Mouse (Mus musculus): ENCODE data around the gene Pik3r5.

Gene Pik3r5

DNA sequence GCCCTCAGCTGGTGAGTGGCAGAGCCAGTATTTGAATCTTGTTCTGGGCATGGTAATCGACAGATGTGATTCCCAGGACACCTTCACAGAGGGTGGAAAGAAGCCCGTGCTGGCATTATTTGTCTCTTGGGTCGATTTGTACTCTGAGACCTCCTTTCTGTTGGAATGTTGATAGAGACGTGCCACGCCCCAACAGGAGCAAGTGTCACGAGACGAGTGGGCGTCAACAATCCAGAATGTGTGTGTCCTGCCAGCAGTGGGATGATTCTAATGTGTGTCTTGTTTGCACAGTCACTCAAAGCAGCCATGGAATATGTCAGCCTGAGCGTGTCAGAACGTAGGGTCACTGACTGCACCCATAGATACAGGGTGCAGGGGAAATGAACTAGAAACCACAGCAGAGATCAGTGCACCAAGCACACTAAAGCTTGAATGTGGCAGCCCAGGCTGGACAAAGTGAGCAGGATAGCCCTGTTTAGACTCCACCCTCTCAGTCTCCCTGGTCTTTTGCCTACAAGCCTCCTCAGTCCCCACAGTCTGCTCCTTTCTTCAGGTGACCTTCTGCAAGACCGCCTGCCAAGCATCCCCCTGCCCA, 100.1 kb downstream of the Pik3r5 start:
- no peak for DNase-seq (ENCODE audit: low spot score)

DNA sequence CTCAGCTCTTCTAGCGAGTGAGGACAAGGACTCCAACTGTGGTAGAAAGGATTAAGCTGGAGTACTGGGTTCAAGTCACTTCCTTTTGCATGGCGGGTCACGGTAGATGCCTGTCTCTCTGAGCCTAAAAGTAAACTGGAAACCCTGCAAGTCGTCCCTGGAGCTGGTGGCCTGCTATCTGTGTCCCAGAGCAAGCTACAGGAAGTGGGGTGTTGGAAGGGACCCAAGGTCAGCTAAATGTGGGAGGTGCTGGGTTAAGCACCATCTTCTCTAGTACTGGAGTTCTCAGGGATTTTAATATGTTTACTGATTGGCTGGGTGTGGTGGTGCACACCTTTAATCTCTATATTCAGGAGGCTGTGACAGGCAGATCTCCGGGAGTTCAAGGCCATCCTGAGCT, 100.9 kb downstream of the Pik3r5 start:
- no peak for DNase-seq (ENCODE audit: low spot score)

DNA sequence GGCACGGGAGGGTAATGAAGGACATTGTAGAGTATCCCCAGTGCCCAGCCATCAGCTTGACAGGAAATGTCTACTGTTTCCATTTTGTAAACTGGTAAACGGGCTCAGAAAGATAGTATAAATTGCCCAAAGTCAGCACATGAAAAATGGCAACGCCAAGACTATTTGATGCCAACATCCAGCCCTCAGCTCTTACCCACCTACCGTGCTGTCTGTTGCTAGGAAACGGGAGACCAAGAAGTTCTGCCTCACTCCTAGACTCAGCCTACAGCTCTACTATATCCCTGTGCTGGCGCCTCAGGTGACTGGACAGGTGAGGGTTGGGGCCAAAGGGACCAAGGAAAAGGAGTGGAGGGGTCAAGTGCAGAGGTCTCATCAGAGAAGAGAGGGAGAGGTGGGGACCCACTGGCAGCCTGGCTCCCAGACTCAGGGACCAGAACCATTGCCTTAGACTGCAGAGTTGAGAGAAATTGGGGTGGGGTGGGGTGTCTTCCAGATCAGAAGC, 102.1 kb downstream of the Pik3r5 start:
- DNase-seq (ENCODE audit: low spot score) = no peak

DNA sequence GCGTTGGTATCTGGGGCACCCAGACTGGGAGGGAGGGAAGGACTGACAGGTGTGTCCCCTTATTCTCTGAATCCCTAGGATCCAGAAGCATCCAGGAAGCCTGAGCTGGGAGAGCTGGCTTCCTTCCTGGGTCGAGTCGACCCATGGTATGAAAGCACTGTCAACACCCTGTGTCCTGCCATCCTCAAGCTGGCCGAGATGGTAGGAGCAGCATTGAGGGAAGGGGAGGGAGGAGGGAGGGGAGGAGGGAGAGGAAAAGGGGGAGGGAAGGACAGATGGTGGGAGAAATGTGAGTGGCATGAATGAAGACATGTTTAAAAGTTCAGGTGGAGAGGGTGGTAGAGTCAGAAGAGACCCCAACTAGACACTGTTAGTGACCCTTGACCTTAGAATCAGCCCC, 104.1 kb downstream of the Pik3r5 start:
- no peak for DNase-seq (ENCODE audit: low spot score)

DNA sequence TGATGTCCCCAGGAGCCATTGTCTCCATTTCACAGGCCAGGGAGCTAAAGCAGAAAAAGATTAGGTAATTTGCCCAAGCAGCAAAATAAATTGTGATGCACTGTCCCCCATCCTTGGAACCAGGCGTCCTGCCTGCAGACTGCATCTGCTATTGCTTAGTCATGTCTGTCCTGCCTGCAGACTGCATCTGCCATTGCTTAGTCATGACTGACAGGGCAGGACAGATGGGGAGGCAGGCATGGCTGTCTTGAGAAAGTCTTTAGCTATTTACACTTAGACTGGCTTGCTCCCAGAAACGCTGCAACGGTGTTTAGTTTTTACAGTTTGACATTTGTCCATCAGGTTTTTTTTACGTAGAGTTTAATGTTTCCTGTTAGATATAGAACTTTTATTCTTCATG, 104.5 kb downstream of the Pik3r5 start:
- DNase-seq (ENCODE audit: low spot score) = peak; percentile 63

DNA sequence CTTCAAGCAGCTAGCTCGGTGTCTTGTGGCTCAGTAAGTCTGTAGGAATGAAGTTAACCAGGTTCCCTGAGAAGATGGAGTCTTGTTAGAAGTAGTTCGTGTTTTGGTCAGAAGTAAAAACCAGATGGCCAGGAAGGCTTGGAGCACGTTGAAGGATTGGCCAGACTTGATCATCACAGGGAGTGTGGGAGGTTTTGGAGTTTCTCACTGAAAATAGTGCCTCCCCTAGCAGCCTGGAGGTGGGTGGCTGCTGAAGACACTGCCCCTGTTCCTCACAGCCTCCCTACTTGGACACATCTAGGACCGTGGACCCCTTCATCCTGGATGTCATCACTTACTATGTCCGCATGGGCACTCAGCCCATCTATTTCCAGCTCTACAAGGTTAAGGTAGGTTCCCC, 107.7 kb downstream of the Pik3r5 start:
- DNase-seq (ENCODE audit: low spot score) = no peak

DNA sequence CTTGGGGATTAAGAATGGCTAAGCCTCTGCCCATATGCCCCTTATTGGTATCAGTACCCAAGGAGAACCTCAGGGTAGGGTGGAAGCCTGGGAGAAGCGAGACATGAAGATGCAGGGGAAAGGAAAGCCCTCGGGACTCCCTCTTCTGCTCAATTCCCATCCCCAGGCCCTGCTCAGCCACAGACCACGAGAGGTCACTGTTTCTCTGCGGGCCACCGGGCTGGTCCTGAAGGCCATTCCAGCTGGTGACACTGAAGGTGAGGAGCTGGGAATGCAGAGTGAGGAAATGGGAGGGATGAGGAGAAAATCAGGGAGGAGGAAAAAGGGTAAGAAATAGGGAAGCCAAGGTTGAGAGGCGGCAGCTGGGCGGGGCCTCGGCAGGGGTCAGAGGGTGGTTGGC, 112.6 kb downstream of the Pik3r5 start:
- DNase-seq (ENCODE audit: low spot score) = peak; percentile 64

DNA sequence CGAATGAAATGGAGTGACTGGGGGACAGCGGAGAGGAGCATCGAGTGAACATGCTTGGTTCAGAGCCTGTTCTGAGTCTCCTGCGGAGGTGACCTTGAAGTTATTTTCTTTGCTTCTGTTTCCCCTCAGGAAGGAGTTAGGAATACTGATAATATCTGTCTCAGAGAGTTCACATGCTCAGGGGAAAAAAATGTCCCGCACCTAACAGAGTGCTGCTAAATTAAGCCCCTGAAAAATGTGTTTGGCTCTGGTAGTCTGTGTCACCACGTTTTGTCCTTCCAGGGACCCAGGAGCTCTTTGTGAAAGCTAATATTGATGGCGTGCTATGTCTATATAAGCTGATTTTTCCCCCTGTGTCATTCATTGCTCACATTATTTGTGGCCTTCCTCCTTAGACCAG, 113.3 kb downstream of the Pik3r5 start:
- DNase-seq (ENCODE audit: low spot score) = no peak

DNA sequence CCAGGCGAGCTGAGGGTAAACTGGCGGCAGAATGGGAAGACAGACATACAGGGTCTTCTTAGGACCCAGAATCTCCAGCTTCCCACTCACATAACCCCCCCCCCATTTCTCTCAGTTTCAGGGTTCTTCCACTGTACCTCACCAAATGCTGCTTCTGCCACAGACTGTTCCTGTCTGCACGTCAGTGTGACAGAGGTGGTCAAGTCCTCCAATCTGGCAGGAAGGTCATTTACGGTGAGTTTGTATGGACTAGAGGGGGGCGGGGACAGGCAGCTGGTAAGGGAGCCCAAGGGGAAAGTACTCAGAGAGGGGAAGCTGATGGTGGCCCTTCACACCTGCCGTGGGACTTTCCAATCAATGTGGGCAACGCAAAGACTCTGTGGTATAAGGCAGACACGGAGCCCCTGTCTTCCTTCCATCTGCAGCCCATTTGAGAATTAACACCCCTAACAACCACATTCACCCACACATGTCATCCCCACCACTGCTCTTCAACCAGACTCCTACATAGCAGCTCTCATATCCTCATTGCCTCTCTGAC, 113.8 kb downstream of the Pik3r5 start:
- DNase-seq (ENCODE audit: low spot score) = no peak
